Mouse (Mus musculus): ENCODE measurements around the gene Usp39.

- no peak for TF ChIP-seq POLR2A (IDR thresholded peaks at IDR 0.05; ENCODE audit: borderline replicate concordance, control insufficient read depth, low read depth, low read length)
- TF ChIP-seq CTCF (IDR thresholded peaks at IDR 0.05; ENCODE audit: control insufficient read depth, insufficient read depth, low read length) = no peak
These were observed 649 bp upstream of the Usp39 start for GRCm38 (mm10) chr6:72345633-72346032.

Measured in bone marrow, adult 2 months (tissue).